Mouse (Mus musculus) liver, embryonic 11.5 days (tissue): Measurements from ENCODE around the gene Cstad. TPM values are rescaled to one million over a fixed set of nuclear protein-coding genes. Genes with fewer than 3 reads are reported as not detected.

Source experiments
- ATAC-seq: fragments of 200-750 bp; cut with Nextera tagmentation; replicated peaks from 2 replicates; pipeline ENCODE4 v1.8.0; 2017; ENCODE audit warnings: moderate number of reproducible peaks, mild to moderate bottlenecking, moderate TSS enrichment, moderate library complexity; ENCODE audit not compliant: low FRiP score
- DNase-seq: peaks from one replicate; pipeline ENCODE4 v3.0.0-alpha.2; 2017; ENCODE audit warnings: low spot score
- H3K27ac ChIP-seq: fragments of 300-500 bp; sonication (generic); 2 replicates; pipeline ENCODE4 v1.5.1; 2014; ENCODE audit warnings: mild to moderate bottlenecking, low read depth, low read length, control low read depth
- H3K27me3 ChIP-seq: fragments of 300-500 bp; sonication (generic); replicated peaks from 2 replicates; pipeline ENCODE4 v1.6.1; 2014; ENCODE audit warnings: low read length, mixed read lengths; ENCODE audit not compliant: control insufficient read depth, insufficient read depth
- H3K36me3 ChIP-seq: fragments of 300-500 bp; sonication (generic); 2 replicates; pipeline ENCODE4 v1.6.1; 2014; ENCODE audit warnings: mild to moderate bottlenecking, low read length, moderate library complexity, mixed read lengths; ENCODE audit not compliant: control insufficient read depth, insufficient read depth
- H3K4me1 ChIP-seq: fragments of 300-500 bp; sonication (generic); replicated peaks from 2 replicates; pipeline ENCODE4 v1.6.1; 2014; ENCODE audit warnings: low read length, mixed read lengths; ENCODE audit not compliant: control insufficient read depth, insufficient read depth
- H3K4me2 ChIP-seq: fragments of 300-500 bp; sonication (generic); 2 replicates; pipeline ENCODE4 v1.6.1; 2014; ENCODE audit warnings: mild to moderate bottlenecking, control low read depth, moderate library complexity
- H3K4me3 ChIP-seq: fragments of 300-500 bp; sonication (generic); 2 replicates; pipeline ENCODE4 v1.5.1; 2014; ENCODE audit warnings: low read depth, low read length, control low read depth
- H3K9ac ChIP-seq: fragments of 300-500 bp; sonication (generic); 2 replicates; pipeline ENCODE4 v1.6.1; 2014; ENCODE audit warnings: low read depth, low read length, control low read depth
- H3K9me3 ChIP-seq: fragments of 300-500 bp; sonication (generic); 2 replicates; pipeline ENCODE4 v1.6.1; 2016; ENCODE audit warnings: low read length, inconsistent platforms, mixed read lengths; ENCODE audit not compliant: control insufficient read depth
- WGBS: fragments of 180-500 bp; shearing (Covaris S2); extraction: QIAGEN DNeasy Blood & Tissue Kit; methylation state at CpG from one replicate; pipeline ENCODE4 v1.1.7; 2014; 5-methylcytosine and 5-hydroxymethylcytosine counted together
- polyA plus RNA-seq: library from polyadenylated mRNA; unstranded; fragments of >200 nt; fragmentation: Nextera tagmentation; extraction: Ambion mirVana; gene quantifications from 2 replicates; pipeline ENCODE4 v1.2.1, GENCODE M21; 2014

Cstad gene
- 0.38 TPM in 1 of 2 replicates, not detected in the other for polyA plus RNA-seq

GRCm38 (mm10) chr2:30594641-30595379 lies at the start of gene Cstad:
Cstad (plus strand) TSS chr2:30595040.
- H3K4me2 ChIP-seq, result peak within 1 kb of the TSS; percentile 91
- peak within 1 kb of the TSS; percentile 70 for H3K9ac ChIP-seq
- peak within 1 kb of the TSS; percentile 89 for H3K27ac ChIP-seq
- no peaks in the 10 kb centered on the region for H3K36me3 ChIP-seq
- H3K9me3 ChIP-seq, result no peaks in the 10 kb centered on the region
- peak within 1 kb of the TSS; percentile 57 for H3K4me3 ChIP-seq
- WGBS, result 1% methylated on average over 35 of the region's 39 CpGs
- DNase-seq (peak; percentile 83), ATAC-seq (peak; percentile 65)
- no peaks in the 10 kb centered on the region for H3K27me3 ChIP-seq
- peaks cover 27% of the 10 kb centered on the region for H3K4me1 ChIP-seq

- no peak overlapping the region for H3K9ac ChIP-seq
These were observed 49.1 kb upstream of the Cstad start for GRCm38 (mm10) chr2:30545706-30546105.

GRCm38 (mm10) chr2:30546219-30546618 lies 48.6 kb upstream of the Cstad start:
- Histone ChIP-seq H3K4me2 (no peak overlapping the region), H3K4me1 (peaks cover 19% of the 10 kb centered on the region; the same call in 1 of the 2 replicates), H3K36me3 (no peaks in the 10 kb centered on the region), H3K9me3 (no peaks in the 10 kb centered on the region), H3K27ac (no peak overlapping the region), H3K4me3 (no peak overlapping the region), H3K27me3 (no peaks in the 10 kb centered on the region), H3K9ac (no peak overlapping the region)
- WGBS, result 51% methylated on average over 2 of the region's 3 CpGs
- ATAC-seq (no peak), DNase-seq (no peak)

More at GRCm38 (mm10) chr2:30545706-30546105, 49.1 kb upstream of the Cstad start:
- Histone ChIP-seq H3K4me2 (peak overlapping the region; percentile 69), H3K27me3 (no peaks in the 10 kb centered on the region), H3K4me3 (no peak overlapping the region), H3K27ac (no peak overlapping the region), H3K4me1 (peaks cover 19% of the 10 kb centered on the region; the same call in 1 of the 2 replicates), H3K9me3 (no peaks in the 10 kb centered on the region), H3K36me3 (no peaks in the 10 kb centered on the region)
- WGBS, result 66% methylated on average over 7 of the region's 7 CpGs
- DNase-seq (no peak), ATAC-seq (no peak)

- Histone ChIP-seq H3K27ac (no peak overlapping the region), H3K4me2 (peak overlapping the region; percentile 23), H3K4me1 (peaks cover 19% of the 10 kb centered on the region; the same call in 1 of the 2 replicates), H3K36me3 (no peaks in the 10 kb centered on the region), H3K9me3 (no peaks in the 10 kb centered on the region), H3K9ac (no peak overlapping the region), H3K4me3 (no peak overlapping the region), H3K27me3 (no peaks in the 10 kb centered on the region)
- WGBS, result 52% methylated on average over 19 of the region's 19 CpGs
- no peak for ATAC-seq
- DNase-seq, result no peak
These were observed 47.2 kb upstream of the Cstad start for GRCm38 (mm10) chr2:30547455-30548217.

DNA sequence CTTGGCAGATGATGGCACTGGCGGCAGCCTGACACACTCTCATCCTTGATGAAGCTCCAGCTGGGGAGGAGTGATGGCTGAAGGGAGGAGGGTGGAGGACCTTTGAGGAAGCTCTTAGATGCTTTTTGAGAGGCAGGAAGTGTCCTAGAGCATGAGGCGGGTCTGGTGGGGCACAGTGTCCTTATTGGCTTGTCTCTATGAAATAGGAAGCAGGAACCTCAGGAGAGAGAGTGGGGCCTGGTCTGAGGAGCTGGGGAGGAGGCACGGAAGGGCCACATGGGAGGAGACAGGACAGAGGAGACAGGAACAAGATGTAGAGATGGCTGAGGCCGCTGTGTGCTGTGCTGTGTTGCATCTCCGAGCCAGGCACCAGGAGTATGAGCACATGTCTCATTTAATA lies 43.3 kb upstream of the Cstad start:
- no peak overlapping the region for H3K4me2 ChIP-seq
- no peaks in the 10 kb centered on the region for H3K9me3 ChIP-seq
- no peak overlapping the region for H3K4me3 ChIP-seq
- ATAC-seq (no peak), DNase-seq (no peak)
- H3K27ac ChIP-seq, result no peak overlapping the region
- H3K27me3 ChIP-seq, result no peaks in the 10 kb centered on the region
- H3K9ac ChIP-seq, result no peak overlapping the region
- H3K4me1 ChIP-seq, result peaks cover 4% of the 10 kb centered on the region; the same call in 1 of the 2 replicates
- 63% methylated on average over 5 of the region's 5 CpGs for WGBS
- H3K36me3 ChIP-seq, result no peaks in the 10 kb centered on the region

DNA sequence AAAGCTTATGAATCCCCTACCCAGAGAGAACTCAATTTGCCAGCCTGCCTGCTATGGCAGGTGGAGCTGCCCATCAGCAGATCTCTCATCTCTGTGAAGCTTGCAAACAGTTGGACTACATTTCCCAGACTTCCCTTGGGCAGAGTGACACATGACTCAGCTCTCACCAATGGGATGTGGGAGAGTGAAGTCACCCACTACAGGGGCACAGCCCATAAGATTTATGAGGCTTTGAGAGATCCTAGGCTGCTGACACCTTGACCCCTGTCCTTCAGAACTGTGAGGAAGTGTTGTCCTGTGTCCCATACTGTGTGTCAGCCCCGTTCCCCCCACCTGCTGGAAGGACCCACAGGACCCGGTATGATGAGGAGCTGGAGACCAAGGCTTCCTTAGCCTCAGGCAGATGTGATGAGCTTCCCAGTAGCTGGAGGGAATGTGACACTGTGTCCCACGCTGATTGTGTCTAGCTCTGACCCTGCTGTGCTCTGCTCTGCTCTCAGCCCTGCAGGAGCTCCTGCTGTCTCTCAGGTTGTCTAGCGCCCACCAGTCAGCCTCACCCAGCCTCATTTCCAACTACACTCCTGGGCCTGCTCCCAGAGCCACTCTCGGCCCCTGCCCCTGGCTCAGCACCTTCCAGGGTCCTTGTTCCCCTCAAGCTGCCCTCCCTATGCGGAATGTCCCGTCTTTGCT lies 40.8 kb upstream of the Cstad start:
- Histone ChIP-seq H3K4me3 (no peak overlapping the region), H3K9me3 (no peaks in the 10 kb centered on the region), H3K36me3 (no peaks in the 10 kb centered on the region), H3K27me3 (no peaks in the 10 kb centered on the region), H3K4me1 (no peaks in the 10 kb centered on the region), H3K27ac (no peak overlapping the region), H3K4me2 (peak overlapping the region; percentile 3; the same call in 1 of the 2 replicates), H3K9ac (no peak overlapping the region)
- 52% methylated on average over 7 of the region's 7 CpGs for WGBS
- ATAC-seq (peak; percentile 69; the same call in 1 of the 2 replicates), DNase-seq (no peak)

GRCm38 (mm10) chr2:30555257-30555656 lies 39.6 kb upstream of the Cstad start:
- WGBS, result 83% methylated on average over 9 of the region's 9 CpGs
- Histone ChIP-seq H3K4me3 (no peak overlapping the region), H3K4me1 (no peaks in the 10 kb centered on the region), H3K9me3 (no peaks in the 10 kb centered on the region), H3K27ac (no peak overlapping the region), H3K27me3 (no peaks in the 10 kb centered on the region), H3K9ac (no peak overlapping the region), H3K36me3 (no peaks in the 10 kb centered on the region), H3K4me2 (no peak overlapping the region)
- no peak for DNase-seq
- ATAC-seq, result no peak

- Histone ChIP-seq H3K4me1 (no peaks in the 10 kb centered on the region), H3K27ac (no peak overlapping the region), H3K9me3 (no peaks in the 10 kb centered on the region), H3K4me3 (no peak overlapping the region), H3K4me2 (no peak overlapping the region), H3K36me3 (no peaks in the 10 kb centered on the region), H3K27me3 (no peaks in the 10 kb centered on the region), H3K9ac (no peak overlapping the region)
- WGBS, result 78% methylated on average over 5 of the region's 5 CpGs
- ATAC-seq (no peak), DNase-seq (no peak)
These were observed 38.3 kb upstream of the Cstad start for GRCm38 (mm10) chr2:30556495-30556894.
